Mouse (Mus musculus) kidney, postnatal 0 days (tissue): ENCODE data around the gene Il22ra2. TPM values are rescaled to one million over a fixed set of nuclear protein-coding genes. Genes with fewer than 3 reads are reported as not detected.

Source experiments
- ATAC-seq: fragments of 200-750 bp; cut with Nextera tagmentation; replicated peaks from 2 replicates; pipeline ENCODE4 v1.8.0; 2017; ENCODE audit warnings: low read depth, moderate number of reproducible peaks, moderate TSS enrichment, moderate library complexity; ENCODE audit not compliant: low FRiP score
- DNase-seq: peaks from one replicate; pipeline ENCODE4 v3.0.0-alpha.2; 2016; ENCODE audit warnings: low spot score
- H3K27ac ChIP-seq: fragments of 300-500 bp; sonication (generic); 2 replicates; pipeline ENCODE4 v1.5.1; 2014; ENCODE audit warnings: mild to moderate bottlenecking
- H3K27me3 ChIP-seq: fragments of 300-500 bp; sonication (generic); 2 replicates; pipeline ENCODE4 v1.6.1; 2014; ENCODE audit warnings: low read length, mixed read lengths; ENCODE audit not compliant: insufficient read depth
- H3K36me3 ChIP-seq: fragments of 300-500 bp; sonication (generic); 2 replicates; pipeline ENCODE4 v1.6.1; 2014; ENCODE audit warnings: low read length, mixed read lengths; ENCODE audit not compliant: insufficient read depth
- H3K4me1 ChIP-seq: fragments of 300-500 bp; sonication (generic); replicated peaks from 2 replicates; pipeline ENCODE4 v1.6.1; 2014; ENCODE audit warnings: antibody characterized with exemption, low read length, mixed read lengths; ENCODE audit not compliant: insufficient read depth
- H3K4me2 ChIP-seq: fragments of 300-500 bp; sonication (generic); 2 replicates; pipeline ENCODE4 v1.6.1; 2014; ENCODE audit warnings: mild to moderate bottlenecking, low read length, moderate library complexity, mixed read lengths
- H3K4me3 ChIP-seq: fragments of 300-500 bp; sonication (generic); replicated peaks from 2 replicates; pipeline ENCODE4 v1.5.1; 2014; ENCODE audit warnings: low read depth, low read length
- H3K9ac ChIP-seq: fragments of 300-500 bp; sonication (generic); 2 replicates; pipeline ENCODE4 v1.6.1; 2014; ENCODE audit warnings: low read depth, low read length
- H3K9me3 ChIP-seq: fragments of 300-500 bp; sonication (generic); replicated peaks from 2 replicates; pipeline ENCODE4 v1.6.1; 2016; ENCODE audit warnings: low read length, inconsistent platforms, mixed read lengths
- CTCF ChIP-seq: IDR thresholded peaks from 2 replicates; pipeline ENCODE4 v1.5.1; 2016; ENCODE audit warnings: antibody characterized with exemption, low read depth, mild to moderate bottlenecking, moderate library complexity
- WGBS: fragments of 180-500 bp; shearing (Covaris S2); extraction: QIAGEN DNeasy Blood & Tissue Kit; methylation state at CpG from one replicate; pipeline ENCODE4 v1.1.7; 2014; 5-methylcytosine and 5-hydroxymethylcytosine counted together
- polyA plus RNA-seq: library from polyadenylated mRNA; unstranded; fragments of >200 nt; fragmentation: Nextera tagmentation; extraction: Ambion mirVana; gene quantifications from 2 replicates; pipeline ENCODE4 v1.2.1, GENCODE M21; 2015

The Il22ra2 gene
- polyA plus RNA-seq, 1 experiment from 2014 or later: not detected

DNA sequence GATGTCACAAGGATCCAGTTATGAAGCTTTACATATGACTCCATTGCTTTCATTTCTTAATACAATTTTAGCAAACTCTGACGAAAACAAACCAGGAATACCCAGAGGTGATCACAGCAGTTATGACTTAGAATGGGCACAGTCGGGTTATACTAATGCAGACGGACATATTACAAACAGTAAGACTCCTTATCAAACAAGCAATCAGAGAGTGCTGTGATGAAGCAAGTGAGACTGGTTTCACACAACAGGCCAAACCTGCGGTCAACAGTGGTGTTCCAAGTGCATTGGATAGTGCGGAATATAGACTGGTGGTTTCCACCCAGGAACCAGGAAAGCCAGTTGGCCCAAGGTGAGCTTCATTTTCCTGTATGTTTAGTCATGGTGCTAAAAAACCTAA is 17.1 kb downstream of the Il22ra2 start:
- Histone ChIP-seq H3K9ac (no peak overlapping the region), H3K36me3 (no peaks in the 10 kb centered on the region), H3K27me3 (no peaks in the 10 kb centered on the region), H3K4me3 (no peak overlapping the region), H3K4me2 (no peak overlapping the region), H3K9me3 (no peaks in the 10 kb centered on the region), H3K27ac (no peak overlapping the region), H3K4me1 (no peaks in the 10 kb centered on the region)
- no peak for DNase-seq
- 82% methylated on average over 5 of the region's 5 CpGs for WGBS
- no peak for TF ChIP-seq CTCF
- ATAC-seq: no peak

DNA sequence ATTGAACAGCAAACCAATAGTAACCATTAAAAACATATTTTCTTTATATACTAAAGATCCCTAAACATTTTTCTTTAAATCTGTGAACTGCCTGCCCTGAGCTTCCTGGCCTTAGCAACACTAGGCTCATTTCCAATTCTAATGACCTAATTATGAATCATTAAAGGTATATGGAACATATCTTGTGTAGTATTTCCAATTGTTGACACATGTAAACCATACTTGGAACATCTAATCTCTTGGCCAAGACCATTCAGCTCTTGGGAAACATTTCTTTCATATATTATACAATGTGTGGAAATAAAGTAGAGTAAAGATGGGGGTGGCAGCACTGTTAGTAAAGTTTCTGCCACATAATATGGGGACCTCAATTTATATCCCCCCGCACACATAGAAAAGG is 17.8 kb downstream of the Il22ra2 start:
- WGBS: 92% methylated on average over 1 of the region's 1 CpGs

DNA sequence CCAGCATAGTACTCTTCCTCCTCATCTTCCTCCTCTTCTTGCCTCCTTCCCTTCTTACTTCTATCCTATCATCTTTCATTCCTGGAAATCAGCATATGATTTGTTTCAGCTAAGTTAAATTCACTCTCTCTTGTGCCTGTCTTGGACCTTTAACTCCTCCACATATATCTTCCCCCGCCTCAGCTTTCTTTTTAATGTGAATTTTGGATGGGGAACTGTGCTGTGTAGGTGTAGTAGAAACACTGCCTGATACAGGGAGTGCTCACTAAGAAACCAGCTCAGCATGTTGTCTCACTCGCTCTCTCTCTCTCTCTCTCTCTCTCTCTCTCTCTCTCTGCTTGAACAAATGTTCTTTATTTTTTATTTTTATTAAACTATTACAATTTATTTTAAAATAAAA is 23.3 kb downstream of the Il22ra2 start:
- Histone ChIP-seq H3K4me3 (no peak overlapping the region), H3K27me3 (no peaks in the 10 kb centered on the region), H3K4me1 (no peaks in the 10 kb centered on the region), H3K9me3 (no peaks in the 10 kb centered on the region), H3K36me3 (no peaks in the 10 kb centered on the region), H3K27ac (no peak overlapping the region), H3K4me2 (no peak overlapping the region), H3K9ac (no peak overlapping the region)
- DNase-seq (no peak), ATAC-seq (no peak)
- 79% methylated on average over 2 of the region's 2 CpGs for WGBS
- TF ChIP-seq CTCF: no peak

More for the DNA sequence above, 17.8 kb downstream of the Il22ra2 start:
- H3K9ac ChIP-seq: no peak overlapping the region
- H3K4me3 ChIP-seq: no peak overlapping the region
- no peaks in the 10 kb centered on the region for H3K36me3 ChIP-seq
- H3K4me2 ChIP-seq: no peak overlapping the region
- ATAC-seq (no peak), DNase-seq (no peak)
- no peak overlapping the region for H3K27ac ChIP-seq
- no peaks in the 10 kb centered on the region for H3K27me3 ChIP-seq
- TF ChIP-seq CTCF: no peak
- H3K9me3 ChIP-seq: no peaks in the 10 kb centered on the region
- H3K4me1 ChIP-seq: no peaks in the 10 kb centered on the region

DNA sequence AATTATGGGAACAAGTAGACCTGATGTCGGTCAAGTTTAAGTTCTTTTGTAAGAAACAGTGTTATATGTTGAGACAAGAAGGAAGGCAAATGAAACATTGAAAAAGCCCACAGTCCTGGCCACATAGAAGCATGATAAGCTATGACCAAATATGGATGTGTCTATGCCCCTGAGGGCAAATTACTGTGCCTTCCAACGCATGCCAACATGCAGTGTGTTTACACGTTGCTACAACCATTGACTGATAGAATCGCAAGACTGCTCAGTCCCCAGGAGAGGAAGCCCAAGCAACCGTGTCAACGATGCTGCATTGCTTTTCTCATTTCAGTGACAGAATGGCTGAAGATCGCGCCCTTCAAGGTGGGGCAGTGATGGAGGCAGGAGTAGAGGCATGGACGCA is 35.6 kb downstream of the Il22ra2 start:
- H3K4me2 ChIP-seq: no peak overlapping the region
- 79% methylated on average over 9 of the region's 9 CpGs for WGBS
- TF ChIP-seq CTCF: no peak

DNA sequence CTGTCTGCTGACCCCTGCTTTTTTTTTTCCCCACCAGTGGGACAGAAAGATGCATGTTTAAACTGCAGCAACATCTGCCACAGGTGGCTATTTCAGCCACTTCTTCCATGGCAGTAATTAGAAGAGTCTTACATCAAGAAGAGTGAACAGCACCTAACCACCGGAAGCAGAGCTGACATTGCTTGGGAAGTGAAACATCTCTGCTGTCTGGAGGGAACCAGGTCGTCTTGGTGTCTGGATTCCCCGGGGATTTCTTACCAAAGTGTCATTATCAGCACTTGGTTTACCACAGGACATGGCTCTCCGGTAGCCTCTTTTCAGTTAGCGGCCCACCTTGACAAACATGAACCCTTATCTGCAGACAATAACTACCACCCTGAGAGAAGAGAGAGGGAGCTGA is 38.2 kb downstream of the Il22ra2 start:
- TF ChIP-seq CTCF: no peak
- Histone ChIP-seq H3K9me3 (no peaks in the 10 kb centered on the region), H3K27ac (no peak overlapping the region), H3K4me3 (no peak overlapping the region), H3K4me1 (no peaks in the 10 kb centered on the region), H3K36me3 (no peaks in the 10 kb centered on the region), H3K4me2 (no peak overlapping the region), H3K9ac (no peak overlapping the region), H3K27me3 (no peaks in the 10 kb centered on the region)
- ATAC-seq: no peak
- WGBS: 78% methylated on average over 5 of the region's 5 CpGs
- DNase-seq: no peak

More for the DNA sequence above, 35.6 kb downstream of the Il22ra2 start:
- Histone ChIP-seq H3K27ac (no peak overlapping the region), H3K4me3 (no peak overlapping the region), H3K4me1 (no peaks in the 10 kb centered on the region), H3K9me3 (no peaks in the 10 kb centered on the region), H3K27me3 (no peaks in the 10 kb centered on the region), H3K36me3 (no peaks in the 10 kb centered on the region), H3K9ac (no peak overlapping the region)
- DNase-seq (no peak), ATAC-seq (no peak)

DNA sequence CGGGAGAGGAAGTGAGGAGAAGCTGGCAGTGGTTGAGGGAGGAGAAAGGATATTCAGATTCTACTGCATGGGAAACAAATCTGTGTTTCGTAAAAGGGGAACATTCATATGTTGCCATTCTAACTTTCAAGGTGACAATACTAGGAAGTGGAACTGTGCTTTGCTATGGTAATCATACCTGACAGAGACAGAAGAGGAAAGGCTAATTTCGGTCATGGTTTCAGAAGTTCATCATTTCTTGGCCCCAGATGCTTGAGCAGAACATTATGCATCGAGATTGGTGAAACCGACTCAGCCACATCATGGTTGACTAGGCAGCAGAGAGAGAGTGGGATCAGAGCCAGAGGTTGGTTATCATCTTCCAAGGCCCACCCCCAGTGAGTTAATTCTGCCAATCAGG is 47.2 kb downstream of the Il22ra2 start:
- Histone ChIP-seq H3K27ac (no peak overlapping the region), H3K9me3 (no peaks in the 10 kb centered on the region), H3K4me2 (no peak overlapping the region), H3K27me3 (no peaks in the 10 kb centered on the region), H3K9ac (no peak overlapping the region), H3K36me3 (no peaks in the 10 kb centered on the region), H3K4me3 (no peak overlapping the region), H3K4me1 (no peaks in the 10 kb centered on the region)
- DNase-seq (no peak), ATAC-seq (no peak)
- WGBS: 78% methylated on average over 5 of the region's 5 CpGs
- no peak for TF ChIP-seq CTCF

DNA sequence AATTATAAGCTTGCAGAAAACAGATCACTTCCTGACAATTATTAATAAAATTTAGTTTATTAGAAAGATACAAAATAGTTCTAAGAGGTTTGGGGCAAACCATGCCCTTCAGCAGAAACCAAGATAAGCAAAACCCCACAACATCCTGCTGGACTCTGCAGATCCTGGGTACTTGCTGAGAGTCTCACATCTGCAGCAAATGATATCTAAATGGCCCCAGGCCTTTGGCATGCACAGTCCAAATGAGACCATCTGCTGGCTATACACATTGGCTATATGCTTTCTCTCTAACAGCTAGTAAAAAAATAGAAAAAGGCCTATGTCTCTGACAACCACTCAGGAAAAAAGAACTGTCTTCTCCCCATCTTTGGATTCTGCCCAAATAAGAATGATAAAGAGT is 50.2 kb downstream of the Il22ra2 start:
- Histone ChIP-seq H3K36me3 (no peaks in the 10 kb centered on the region), H3K9ac (no peak overlapping the region), H3K27me3 (no peaks in the 10 kb centered on the region), H3K9me3 (no peaks in the 10 kb centered on the region), H3K4me1 (no peaks in the 10 kb centered on the region), H3K4me3 (no peak overlapping the region), H3K4me2 (no peak overlapping the region), H3K27ac (no peak overlapping the region)
- no peak for DNase-seq
- TF ChIP-seq CTCF: no peak
- no peak for ATAC-seq
